Mouse (Mus musculus) frontal cortex, postnatal 36 days (tissue): ENCODE measurements around the gene Taok3.
A peak's percentile ranks its signal among the peaks of the same experiment; 100 is the strongest.
"Not testable (repeated sequence)": the region's sequence is repeated elsewhere in the genome, so short reads cannot be mapped to it uniquely, and the experiment has no call there.

Experiments used
- DNase-seq, 2 experiments: peaks; one replicate each; pipeline ENCODE4 v3.0.0; 2022; ENCODE audit warnings: low spot score in 2 of 2

The Taok3 gene

DNA sequence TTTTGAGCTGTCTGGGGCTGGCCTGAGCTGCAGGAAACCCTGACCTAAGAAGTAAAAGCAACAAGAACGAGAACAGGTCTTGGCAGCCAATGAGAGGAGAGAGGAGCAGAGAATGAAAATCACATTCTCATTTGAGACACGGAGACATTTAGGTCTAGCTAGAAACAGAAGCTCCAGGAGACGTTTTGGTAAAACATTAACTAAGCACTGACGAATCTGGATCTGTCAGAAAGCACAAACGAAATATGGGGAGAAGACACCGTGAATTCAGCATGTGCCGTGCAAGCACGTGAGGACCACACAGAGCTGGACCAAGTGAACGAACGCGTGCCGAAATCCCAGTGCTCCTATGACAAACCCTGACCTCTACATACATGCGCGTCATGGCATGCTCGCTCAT, 138.3 kb downstream of the Taok3 start:
- DNase-seq = no peak

DNA sequence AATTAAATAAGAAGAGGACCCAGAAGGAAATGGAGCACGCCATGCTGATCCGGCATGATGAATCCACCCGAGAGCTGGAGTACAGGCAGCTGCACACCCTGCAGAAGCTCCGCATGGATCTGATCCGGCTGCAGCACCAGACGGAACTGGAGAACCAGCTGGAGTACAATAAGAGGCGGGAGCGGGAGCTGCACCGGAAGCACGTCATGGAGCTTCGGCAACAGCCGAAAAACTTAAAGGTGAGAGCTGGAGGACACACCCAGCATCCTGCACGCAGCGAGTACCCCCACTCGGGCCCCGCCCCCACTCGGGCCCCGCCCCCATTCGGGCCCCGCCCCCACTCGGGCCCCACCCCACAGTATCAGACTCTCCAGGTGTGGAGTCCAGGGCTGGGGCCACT, 143.6 kb downstream of the Taok3 start:
- no peak for DNase-seq

DNA sequence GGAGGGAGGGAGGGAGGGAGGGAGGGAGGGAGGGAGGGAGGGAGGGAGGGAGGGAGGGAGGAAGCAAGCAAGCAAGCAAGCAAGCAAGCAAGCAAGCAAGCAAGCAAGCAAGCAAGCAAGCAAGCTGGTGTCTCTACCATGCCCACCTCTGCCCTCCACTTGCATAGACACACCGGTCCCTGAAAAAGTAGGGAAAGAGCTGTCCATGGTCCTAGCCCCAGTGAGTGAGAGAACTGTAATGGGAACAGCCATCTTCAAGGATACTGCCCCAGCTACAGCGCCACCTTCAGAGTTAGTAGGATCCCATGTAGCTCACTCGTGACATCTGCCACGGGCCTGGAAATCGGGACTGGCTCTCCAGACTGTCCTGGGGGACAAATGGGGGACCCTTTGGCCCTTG, 144.8 kb downstream of the Taok3 start:
- no peak for DNase-seq

DNA sequence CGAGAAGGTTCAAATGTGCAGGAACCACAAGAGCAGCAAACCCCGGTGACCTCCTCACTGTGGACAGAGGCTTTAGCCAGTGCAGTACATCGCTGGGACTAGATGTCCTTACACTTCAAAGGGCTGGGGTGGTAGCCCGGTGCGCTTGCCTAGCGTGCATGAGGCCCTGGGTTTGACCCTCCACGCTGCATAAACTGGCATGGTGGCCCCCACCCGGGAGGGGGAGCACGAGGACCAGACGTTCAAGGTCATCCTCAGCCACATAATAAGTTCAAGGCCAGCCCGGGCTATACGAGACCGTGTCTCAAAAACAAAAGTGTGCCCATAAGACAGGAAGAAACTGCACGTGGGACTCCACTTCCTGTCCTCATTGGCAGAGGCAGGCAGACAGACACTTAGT, 148.0 kb downstream of the Taok3 start:
- no peak for DNase-seq

DNA sequence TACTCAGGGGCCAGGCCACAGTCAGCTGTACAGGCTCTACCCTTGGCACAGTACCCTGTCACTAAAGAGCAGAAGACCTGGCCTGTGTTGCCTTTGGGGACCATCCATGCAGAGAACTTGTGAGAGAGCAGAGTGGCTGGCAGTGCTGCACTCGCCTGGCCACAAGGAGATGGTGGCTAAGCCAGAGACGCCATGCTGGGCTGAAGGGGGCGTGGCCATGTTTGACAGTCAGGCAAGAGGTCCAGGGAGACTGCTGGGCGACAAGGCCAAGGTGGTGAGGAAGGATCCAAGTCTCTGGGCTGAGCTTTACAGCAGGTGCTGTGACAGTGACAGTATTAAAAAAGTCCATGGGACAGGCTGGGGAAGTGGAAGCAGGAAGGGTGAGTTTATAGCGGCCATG, 148.8 kb downstream of the Taok3 start:
- DNase-seq = no peak

DNA sequence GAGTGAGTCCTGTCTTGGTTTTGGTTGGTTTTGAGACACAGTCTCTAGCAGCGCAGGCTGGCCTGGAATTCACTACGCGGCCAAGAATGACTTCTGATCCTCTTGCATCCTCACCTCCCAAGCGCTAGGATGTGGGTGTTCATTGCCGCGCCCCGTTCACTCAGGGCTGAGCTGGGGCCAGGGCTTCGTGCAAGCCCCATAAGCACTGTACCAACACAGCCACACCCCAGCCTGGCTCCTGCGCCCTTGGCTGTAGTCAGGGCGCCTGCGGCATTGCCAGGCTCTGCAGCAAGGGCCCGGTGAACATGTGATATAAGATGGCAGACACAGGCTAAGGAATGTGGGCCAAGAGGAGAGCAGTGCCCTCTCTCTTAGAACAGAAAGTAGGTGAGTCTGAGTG, 149.5 kb downstream of the Taok3 start:
- no peak for DNase-seq

DNA sequence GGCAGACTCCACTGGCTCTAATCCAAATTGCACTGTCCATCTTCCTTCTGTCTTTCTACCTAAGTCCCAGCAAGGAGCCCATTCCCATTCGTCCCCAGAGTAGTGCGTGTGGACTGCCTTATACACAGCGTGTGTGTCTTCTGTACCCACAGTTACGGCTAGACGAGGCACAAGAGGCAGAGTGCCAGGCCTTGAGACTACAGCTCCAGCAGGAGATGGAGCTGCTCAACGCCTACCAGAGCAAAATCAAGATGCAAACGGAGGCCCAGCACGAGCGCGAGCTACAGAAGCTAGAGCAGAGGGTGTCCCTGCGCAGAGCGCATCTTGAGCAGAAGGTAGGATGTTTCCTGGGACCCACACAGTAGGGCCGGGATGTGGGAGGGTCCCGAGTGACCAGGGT, 152.0 kb downstream of the Taok3 start:
- DNase-seq = peak; percentile 74 to 88

DNA sequence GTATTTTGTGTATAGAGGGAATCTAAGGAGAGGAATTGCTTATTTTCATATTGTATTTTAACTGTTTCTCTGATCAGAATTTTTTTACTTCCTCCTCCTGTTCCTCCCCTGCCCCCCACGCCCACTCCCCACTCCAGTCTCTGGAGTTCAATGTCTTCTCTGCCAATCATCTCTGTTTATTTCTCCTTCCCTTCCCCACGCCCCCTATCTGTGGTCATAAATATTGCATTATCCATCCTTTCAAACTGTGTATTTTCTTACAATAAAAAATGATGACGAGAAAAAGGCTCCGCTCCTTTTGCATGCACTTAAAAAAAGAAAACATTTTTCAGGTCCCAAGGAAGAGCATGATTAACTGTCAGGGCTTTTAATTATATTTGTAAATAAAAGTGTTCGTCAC, 154.9 kb downstream of the Taok3 start:
- no peak for DNase-seq

DNA sequence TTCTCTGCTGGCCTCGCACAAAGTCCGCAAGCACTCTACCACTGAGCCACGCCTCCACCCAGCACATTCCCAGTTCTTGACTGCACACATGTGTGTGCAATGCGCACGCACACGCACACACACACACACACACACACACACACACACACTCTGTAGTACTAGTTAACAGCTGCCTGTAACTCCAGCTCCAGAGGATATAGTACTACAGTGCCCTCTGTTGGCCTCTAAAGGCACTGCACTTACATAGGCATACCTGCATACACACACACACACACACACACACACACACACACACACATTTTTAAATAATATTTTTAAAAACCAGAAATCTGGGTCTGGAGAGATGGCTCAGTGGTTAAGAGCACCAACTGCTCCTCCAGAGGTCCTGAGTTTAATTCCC, 157.9 kb downstream of the Taok3 start:
- DNase-seq = no peak

DNA sequence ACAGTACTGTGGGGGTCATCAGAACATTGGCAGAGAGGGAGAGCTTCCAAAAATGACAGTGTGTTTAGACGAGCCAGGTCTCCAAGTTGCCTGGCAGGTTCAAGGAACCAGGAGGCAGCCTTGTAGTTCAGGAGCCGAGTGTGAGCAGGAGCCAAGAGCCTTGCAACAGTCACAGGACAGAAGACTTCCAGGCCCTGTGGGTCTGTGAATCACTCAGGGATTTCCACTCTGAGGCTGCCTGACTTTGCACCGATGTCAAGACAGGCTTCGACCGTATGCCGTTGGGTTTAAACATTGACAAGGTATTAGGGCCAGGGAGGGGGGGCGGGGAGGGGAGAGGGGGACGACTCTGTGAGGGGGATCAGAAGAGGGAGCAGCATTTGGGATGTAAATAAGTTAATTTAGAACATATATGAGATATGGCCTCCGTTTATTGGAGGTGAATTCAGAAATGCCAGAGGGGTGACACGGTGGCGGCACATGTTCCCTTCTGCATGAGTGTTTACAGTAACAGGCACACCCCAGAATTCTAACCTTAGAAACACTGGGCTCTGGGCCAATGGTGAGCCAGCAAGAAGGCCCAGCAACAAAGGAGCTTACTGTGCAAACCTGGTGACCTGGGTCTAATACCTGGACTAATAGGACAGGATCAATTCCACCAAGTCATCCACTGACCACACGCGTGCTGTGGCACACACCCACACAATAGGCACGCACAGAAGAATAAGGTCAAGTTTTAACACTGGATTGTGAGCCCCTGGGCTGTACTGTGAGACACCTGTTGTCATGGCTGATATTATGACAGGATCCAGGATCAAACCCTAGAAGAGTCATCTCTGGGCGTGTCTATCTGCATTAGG, 159.1 kb downstream of the Taok3 start:
- no peak for DNase-seq

DNA sequence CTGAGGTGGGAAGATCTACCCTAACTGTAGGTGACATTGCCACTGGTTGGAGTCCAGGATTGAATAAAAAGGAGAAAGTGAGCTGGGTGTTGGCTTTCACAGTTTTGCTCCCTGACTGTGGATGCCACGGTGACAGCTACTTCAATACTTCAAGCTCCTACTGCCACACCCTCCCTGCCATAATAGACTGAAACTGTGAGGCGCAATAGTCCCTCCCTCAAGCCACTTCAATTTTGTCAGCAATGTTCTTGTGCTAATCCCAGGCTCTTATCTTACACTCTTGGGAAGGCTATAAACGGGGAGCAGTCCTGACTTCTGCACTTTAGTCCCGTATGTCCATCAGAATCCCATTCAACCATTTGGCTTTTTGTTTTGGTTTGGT, 159.7 kb downstream of the Taok3 start:
- DNase-seq = no peak

DNA sequence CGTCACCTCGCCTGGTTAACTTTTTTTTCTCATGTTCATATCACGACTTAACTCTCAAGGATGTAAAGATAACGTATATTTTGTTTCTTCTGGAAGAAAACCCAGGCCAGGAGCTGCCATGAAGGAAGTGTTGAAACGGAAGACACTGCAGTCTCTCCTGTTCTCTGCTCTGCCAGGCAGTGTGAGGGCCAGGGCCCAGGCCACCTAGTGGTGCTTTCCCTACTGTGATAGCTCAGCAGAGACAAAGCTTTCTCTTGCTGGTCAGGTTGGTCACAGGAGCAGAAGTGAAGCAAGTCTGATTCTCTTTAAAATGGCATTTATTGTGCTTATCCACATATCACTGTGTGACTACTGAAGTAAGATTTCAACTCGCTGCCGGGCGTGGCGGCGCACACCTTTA, 161.6 kb downstream of the Taok3 start:
- no peak for DNase-seq

DNA sequence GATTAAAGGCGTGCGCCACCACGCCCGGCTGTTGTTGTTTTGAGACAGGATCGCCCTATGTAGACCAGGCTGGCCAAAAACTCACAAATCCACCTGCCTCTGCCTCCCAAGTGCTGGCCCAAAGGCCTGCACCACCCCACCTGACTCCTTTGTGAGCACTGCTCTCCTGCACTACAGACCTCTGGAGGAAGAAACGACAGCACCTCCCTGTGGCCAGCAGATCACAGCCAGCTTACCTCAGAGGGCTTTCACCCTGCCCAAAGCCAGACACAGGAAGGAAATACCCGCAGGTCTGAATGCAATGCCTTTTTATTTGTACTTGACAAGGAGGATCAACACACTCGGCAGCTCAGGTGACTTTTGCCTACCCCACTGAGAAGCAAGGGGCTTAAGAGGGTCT, 162.4 kb downstream of the Taok3 start:
- no peak for DNase-seq

DNA sequence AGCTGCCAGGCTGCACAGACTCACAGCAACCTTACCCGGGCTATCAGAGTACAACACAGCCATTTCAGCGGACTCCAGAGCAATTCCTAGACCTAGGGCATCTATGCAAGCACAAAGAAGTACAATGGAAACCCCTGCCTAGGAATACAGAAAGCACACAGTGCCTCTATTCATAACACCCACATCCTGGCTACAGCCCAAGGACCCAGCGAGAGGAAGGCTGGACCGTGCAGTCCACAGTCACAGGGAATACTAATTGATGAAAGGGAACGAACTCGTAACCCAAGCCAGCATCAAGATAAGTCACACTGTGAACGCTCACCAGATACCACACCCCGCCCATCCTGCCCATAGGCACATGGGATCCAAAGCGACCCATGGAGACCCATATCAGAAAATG, 164.1 kb downstream of the Taok3 start:
- DNase-seq = peak in 1 of 2 experiments; percentile 37

DNA sequence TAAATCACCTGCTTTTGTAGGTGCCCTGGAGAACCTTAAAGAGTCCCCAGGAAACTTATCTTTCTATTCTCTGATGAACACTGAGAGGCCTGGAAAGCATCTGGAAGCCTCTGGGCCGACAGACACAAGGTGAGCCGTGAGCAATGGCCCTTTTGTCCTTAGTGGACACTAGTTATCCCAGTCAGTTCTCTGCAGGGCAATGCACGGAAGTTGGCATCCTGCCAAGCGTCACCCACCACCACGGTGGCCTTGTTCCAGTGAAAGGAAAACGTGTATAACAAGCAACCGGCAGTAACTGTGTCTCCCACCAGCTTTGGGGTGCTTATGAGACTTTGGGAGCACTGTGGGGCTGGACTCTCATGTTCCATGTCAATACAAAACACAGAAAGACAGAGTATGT, 164.8 kb downstream of the Taok3 start:
- no peak for DNase-seq

DNA sequence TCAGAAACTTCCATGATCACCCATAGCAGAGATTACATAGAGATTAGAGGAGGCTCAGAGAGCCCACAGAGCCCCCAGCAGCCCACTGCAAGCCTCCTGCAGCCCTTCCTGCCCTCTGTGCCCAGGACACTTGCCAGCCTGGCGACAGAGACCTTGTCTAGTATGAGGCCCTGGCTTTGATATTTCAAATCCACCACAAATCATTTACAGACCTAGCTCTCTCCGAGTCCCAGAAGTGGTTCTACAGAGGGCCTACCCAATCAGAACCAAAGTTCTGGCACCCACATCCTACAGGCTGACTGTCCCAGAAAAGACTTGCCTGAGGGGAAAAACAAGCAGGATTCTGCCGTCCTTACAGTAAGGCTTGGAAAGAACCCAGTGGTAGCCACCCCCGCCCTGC, 165.3 kb downstream of the Taok3 start:
- no peak for DNase-seq

DNA sequence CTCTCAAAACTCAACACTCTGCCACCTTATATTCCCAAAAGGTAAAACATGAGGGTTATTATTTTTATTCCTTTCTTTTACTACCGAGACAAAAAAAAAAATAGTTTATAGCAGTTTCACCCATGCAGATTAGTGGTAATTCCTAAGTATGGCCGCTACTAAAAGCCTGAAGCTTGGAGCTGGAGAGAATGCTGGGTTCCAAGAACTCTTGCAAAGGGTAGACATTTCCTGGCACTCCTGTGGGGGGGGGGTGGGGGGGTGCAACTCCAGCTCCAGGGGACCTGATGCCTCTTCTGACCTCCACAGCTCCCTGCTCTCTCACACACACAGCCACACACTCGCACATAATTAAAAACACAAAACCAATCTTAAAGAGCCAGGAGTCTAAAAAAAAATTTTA, 166.4 kb downstream of the Taok3 start:
- no peak for DNase-seq

DNA sequence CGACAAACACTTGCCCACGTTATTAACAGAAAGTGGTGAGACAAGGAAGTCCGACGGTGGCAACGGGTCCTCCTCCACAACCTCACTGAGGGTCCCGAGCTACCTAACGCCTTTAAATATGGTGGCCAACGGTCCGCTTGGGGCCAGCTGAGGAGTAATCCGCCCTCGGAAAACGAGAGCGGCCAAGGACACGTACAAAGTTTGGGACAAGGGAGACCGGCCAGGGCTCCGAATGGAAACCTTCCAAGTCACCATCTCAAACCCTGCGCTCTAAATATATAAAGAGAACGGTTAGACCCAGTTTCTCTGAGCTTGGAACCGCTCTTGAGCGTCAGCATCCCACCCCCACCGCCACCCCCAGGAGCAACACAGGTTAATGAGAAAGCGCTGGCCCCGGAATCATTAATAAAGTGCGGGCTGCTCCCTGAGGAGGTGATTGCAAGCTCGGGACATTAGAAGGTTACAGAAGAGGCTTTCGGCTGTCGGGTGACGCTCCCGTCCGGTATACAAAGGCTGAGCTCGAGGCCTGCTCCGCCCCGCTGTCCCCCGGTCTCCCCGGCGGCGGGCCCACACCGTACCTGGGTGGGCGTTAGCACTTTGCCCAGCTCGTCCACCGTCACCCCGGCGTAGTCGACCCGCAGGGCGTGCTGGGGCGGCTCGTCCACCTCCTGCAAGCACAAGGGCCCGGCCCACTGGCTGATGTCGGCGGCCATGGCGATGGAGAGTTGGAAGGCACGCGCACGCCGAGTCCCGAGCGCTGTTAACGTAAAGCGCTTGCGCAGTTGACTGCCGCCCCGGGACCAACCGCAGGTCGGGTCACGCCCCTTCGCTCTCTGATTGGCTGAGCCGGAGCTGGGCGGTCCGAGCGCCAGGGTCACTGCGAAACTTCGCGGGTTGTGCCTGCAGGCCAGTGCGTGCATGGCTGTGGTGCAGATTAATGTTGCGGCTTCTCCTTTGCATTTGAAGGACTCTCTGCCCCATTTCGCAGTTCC, 167.2 kb downstream of the Taok3 start, which contains the start of gene Pebp1:
TSS of gene Pebp1 (minus strand) at position 795 of the 992 bp plus-strand sequence.
- DNase-seq = peak; percentile 94 to 95

DNA sequence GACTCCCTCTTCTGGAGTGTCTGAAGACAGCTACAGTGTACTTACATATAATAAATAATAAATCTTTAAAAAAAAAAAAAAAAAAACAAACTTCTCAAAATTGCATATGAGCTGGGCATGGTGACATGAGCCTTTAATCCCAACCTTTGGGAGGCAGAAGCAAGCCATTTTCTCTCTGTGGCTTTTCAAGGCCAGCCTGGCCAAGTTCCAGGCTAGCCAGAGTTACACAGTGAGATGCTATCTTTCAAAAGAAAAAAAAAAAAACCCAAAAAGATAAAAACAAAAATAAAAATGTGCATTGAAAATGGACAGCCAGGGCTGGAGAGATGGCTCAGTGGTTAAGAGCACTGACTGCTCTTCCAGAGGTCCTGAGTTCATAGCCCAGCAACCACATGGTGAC, 169.7 kb downstream of the Taok3 start:
- no peak for DNase-seq

DNA sequence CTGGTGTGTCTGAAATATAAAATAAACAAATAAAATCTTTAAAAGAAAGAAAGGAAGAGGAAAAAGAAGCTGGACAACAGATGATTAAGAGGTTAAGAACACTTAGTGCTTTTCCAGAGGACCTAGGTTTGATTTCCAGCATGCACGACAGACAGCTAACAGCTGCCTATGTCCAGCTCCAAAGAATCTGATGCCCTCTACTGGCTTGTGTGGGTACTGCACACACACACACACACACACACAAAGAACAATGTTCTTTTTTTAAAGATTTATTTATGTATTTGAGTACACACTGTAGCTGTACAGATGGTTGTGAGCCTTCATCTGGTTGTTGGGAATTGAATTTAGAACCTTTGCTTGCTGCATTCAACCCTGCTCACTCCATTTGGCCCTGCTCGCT, 170.2 kb downstream of the Taok3 start:
- DNase-seq = no peak

DNA sequence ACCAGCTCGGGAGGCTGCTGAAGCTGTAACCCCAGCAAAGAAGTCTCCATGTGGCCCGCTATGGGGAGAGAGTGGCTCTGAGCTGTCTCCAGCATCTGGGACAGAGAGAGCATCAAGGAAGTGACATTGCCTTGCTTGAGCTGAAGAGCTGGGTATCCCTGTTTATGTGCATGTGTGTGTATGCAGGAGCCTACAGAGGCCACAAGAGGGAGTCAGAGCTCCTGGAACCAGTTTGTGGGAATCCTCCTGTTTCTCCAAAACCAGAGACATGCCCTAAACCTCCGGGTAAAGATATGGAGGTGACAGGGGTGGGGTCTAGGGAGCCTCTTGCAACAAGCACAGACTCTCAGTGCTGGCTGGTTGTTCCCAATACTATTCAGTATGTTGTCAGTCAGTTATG, 171.4 kb downstream of the Taok3 start:
- no peak for DNase-seq

DNA sequence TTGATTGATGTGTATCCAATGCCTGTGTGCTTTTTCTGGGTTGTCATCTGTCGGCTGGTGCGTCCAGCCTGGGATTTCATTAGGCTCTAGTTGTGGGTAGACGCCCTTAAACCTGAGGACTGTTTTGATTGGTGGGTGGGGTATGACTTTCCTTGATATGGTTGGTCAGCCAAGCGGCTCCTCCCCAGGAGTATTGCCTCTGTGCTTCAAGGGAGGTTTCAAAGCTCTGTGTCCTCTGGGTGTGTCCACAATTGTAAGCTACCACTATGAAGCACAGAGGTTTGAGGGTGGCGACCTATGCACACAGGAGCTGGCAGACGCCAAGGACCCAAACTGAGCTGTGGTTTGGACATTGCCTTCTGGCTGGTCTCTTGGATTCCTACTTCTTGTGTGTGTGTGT, 172.6 kb downstream of the Taok3 start:
- no peak for DNase-seq

DNA sequence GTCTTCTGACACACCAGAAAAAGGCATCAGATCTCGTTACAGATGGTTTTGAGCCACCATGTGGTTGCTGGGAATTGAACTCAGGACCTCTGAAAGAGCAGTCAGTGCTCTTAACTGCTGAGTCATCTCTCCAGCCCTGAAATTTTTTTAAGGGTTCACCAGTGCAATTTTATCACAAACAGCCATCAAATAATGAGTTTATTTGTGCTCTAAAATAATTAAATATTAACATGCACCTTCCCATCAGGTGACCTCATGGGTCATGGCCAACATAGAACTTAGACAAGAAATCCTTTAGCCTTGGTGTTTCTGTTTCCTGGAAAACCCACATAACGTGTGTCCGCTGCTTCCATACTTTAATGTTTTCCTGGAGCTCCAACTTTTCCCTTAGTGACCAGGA, 173.8 kb downstream of the Taok3 start:
- not testable (repeated sequence) for DNase-seq
